Mouse (Mus musculus) heart, embryonic 14.5 days (tissue): ENCODE measurements around the gene Snd1. TPM values are rescaled to one million over a fixed set of nuclear protein-coding genes. Genes with fewer than 3 reads are reported as not detected.

Experiments used
- ATAC-seq: fragments of 200-750 bp; cut with Nextera tagmentation; 2 replicates; pipeline ENCODE4 v1.8.0; 2017; ENCODE audit warnings: low read depth, moderate TSS enrichment; ENCODE audit not compliant: insufficient number of reproducible peaks, insufficient read depth, low FRiP score
- H3K27ac ChIP-seq, 2 experiments: fragments of 200-500 bp in 1 of 2; fragments of 300-500 bp in 1 of 2; sonication (generic) in 1 of 2; replicated peaks in 1 of 2; 2 replicates each; pipeline ENCODE4 v1.5.1; 2012 to 2014; ENCODE audit warnings: low read depth in 2 of 2, low read length in 2 of 2, control low read depth in 1 of 2, mild to moderate bottlenecking in 1 of 2, mixed read lengths in 1 of 2; ENCODE audit not compliant: control insufficient read depth in 1 of 2, insufficient read depth in 1 of 2
- H3K27me3 ChIP-seq: fragments of 300-500 bp; sonication (generic); 2 replicates; pipeline ENCODE4 v1.6.1; 2014; ENCODE audit warnings: mild to moderate bottlenecking, low read length, control low read depth; ENCODE audit not compliant: control insufficient read depth, insufficient read depth
- H3K36me3 ChIP-seq: fragments of 300-500 bp; sonication (generic); 2 replicates; pipeline ENCODE4 v1.6.1; 2014; ENCODE audit warnings: mild to moderate bottlenecking, control low read depth, low read length, mixed read lengths; ENCODE audit not compliant: control insufficient read depth, insufficient read depth
- H3K4me1 ChIP-seq, 2 experiments: fragments of 200-500 bp in 1 of 2; fragments of 300-500 bp in 1 of 2; sonication (generic) in 1 of 2; 2 replicates each; pipeline ENCODE4 v1.6.1; 2012 to 2014; ENCODE audit warnings: low read length in 2 of 2, control low read depth in 1 of 2, mixed read lengths in 1 of 2; ENCODE audit not compliant: control insufficient read depth in 2 of 2, insufficient read depth in 2 of 2
- H3K4me2 ChIP-seq: fragments of 300-500 bp; sonication (generic); 2 replicates; pipeline ENCODE4 v1.6.1; 2014; ENCODE audit warnings: mild to moderate bottlenecking, low read length
- H3K4me3 ChIP-seq, 2 experiments: fragments of 200-500 bp in 1 of 2; fragments of 300-500 bp in 1 of 2; sonication (generic) in 1 of 2; 2 replicates each; pipeline ENCODE4 v1.5.1; 2012 to 2014; ENCODE audit warnings: low read length in 2 of 2, mild to moderate bottlenecking in 2 of 2, control low read depth in 1 of 2, low read depth in 1 of 2, moderate library complexity in 1 of 2; ENCODE audit not compliant: control insufficient read depth in 1 of 2, insufficient read depth in 1 of 2
- H3K9ac ChIP-seq: fragments of 300-500 bp; sonication (generic); 2 replicates; pipeline ENCODE4 v1.6.1; 2014; ENCODE audit warnings: mild to moderate bottlenecking, low read length
- H3K9me3 ChIP-seq: fragments of 300-500 bp; sonication (generic); 2 replicates; pipeline ENCODE4 v1.6.1; 2016; ENCODE audit warnings: low read length, control low read depth; ENCODE audit not compliant: control insufficient read depth
- WGBS: fragments of 180-500 bp; shearing (Covaris S2); extraction: QIAGEN DNeasy Blood & Tissue Kit; methylation state at CpG from one replicate; pipeline ENCODE4 v1.1.7; 2014; 5-methylcytosine and 5-hydroxymethylcytosine counted together
- polyA plus RNA-seq: library from polyadenylated mRNA; unstranded; fragments of >200 nt; fragmentation: Nextera tagmentation; extraction: Ambion mirVana; gene quantifications from 2 replicates; pipeline ENCODE4 v1.2.1, GENCODE M21; 2014

The Snd1 gene
- 80.0 and 80.2 TPM in 2 replicates for polyA plus RNA-seq

DNA sequence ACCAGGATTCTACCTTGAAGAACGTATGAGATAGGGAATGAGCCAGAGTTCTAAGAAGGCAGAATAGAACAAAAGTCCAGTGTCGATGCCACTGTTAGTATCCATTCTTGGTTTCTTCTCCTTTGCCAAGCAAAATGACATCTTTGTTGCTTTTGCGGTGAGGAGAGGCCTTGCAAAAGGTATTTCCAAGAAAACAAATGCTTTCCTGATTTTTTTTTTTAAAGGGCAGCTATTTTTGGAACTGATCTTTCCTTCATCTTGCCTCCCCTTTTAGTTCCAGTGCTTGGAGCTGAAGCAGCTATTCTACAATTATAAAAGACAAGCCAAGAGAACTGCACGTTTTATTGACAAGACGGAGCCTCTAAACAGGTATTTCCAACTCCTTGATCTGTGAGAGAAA, at the start of gene Snd1:
Snd1 (plus strand) TSS at position 301 of the 400 bp plus-strand sequence.
- ATAC-seq = no peak
- no peaks in the 10 kb centered on the region for H3K27me3 ChIP-seq
- H3K36me3 ChIP-seq = no peaks in the 10 kb centered on the region
- no peak within 1 kb of the TSS for H3K4me2 ChIP-seq
- H3K4me3 ChIP-seq = no peak within 1 kb of the TSS
- no peaks in the 10 kb centered on the region for H3K9me3 ChIP-seq
- no peak within 1 kb of the TSS for H3K9ac ChIP-seq
- 71% methylated on average over 5 of the region's 5 CpGs for WGBS
- H3K4me1 ChIP-seq = peaks cover 0 to 6% of the 10 kb centered on the region in 2 experiments; a peak in 1 of 4 replicates
- H3K27ac ChIP-seq = no peak within 1 kb of the TSS

DNA sequence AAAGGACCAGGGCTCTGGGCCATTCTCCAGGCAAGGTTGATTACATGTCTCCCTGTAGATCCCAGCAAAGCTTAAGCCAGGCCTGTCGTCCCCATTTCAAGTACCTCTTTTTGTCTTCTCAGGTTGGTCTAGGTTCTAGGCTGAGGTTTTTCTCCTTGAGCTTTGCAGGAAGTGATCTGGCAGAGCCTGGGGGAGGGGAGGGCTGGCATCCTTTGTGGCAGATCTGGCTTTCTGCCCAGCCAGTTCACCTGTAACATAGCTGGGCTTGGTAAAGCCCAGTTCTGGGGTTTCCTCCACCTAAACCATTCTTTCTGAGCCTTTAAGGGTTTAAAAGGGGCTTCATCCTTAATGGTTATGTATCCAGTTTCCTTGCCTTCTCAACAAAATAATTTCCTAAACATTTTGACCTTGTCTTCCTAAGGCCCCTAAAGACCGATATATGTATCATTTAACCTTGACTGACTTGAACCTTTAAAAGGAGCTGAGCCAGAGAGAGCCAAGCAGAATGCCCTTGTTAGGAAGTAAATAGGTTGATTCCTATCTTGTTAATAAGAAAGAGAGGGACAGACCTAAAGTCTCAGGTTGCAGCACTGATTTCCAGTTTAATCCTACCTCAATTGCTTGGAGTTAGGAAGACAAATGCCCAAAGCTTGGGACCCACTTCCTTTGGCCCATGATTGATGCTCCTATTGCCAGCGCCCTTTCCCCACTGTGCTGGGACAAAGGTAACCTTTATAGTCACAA, 47.7 kb upstream of the Snd1 start, which contains the start of gene Fscn3:
Fscn3 (plus strand) TSS at position 694 of the 744 bp plus-strand sequence.
- peaks cover 10 to 13% of the 10 kb centered on the region in 2 experiments; a peak in 3 of 4 replicates for H3K4me1 ChIP-seq
- WGBS = 72% methylated on average over 3 of the region's 3 CpGs

DNA sequence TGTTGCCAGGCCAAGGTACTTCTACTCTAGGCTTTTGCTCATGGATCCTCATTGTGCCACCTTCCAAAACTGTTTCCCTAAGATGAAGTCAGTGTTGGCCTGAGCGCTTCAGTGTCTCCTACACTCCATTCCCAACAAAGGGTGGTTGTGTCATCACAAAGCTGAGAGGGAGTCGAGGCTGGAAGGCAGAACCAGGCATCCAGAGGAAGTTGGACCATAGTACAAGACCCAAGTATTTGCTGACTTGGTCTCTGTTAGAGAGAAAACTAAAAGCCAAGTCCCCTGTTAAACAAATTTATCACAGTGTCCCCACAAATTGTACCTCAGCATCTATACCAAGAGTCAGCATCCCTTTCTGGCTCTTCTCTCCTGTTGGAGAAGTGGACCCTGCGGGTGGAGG, 46.6 kb upstream of the Snd1 start, which contains the start of gene Gcc1:
Gcc1 (minus strand) TSS at position 101 of the 400 bp plus-strand sequence.
- H3K27me3 ChIP-seq = no peaks in the 10 kb centered on the region
- H3K4me3 ChIP-seq = no peak within 1 kb of the TSS
- WGBS = 84% methylated on average over 3 of the region's 3 CpGs
- peaks cover 23% of the 10 kb centered on the region for H3K36me3 ChIP-seq
- peaks cover 10 to 12% of the 10 kb centered on the region in 2 experiments; a peak in 3 of 4 replicates for H3K4me1 ChIP-seq
- H3K27ac ChIP-seq = no peak within 1 kb of the TSS
- no peak within 1 kb of the TSS for H3K4me2 ChIP-seq
- ATAC-seq = no peak
- H3K9ac ChIP-seq = no peak within 1 kb of the TSS
- no peaks in the 10 kb centered on the region for H3K9me3 ChIP-seq

More for the DNA sequence above, 47.7 kb upstream of the Snd1 start, which contains the start of gene Fscn3:
- no peaks in the 10 kb centered on the region for H3K27me3 ChIP-seq
- H3K4me2 ChIP-seq = no peak within 1 kb of the TSS
- no peak within 1 kb of the TSS for H3K27ac ChIP-seq
- H3K9ac ChIP-seq = no peak within 1 kb of the TSS
- H3K36me3 ChIP-seq = peaks cover 23% of the 10 kb centered on the region
- ATAC-seq = no peak
- no peak within 1 kb of the TSS for H3K4me3 ChIP-seq
- no peaks in the 10 kb centered on the region for H3K9me3 ChIP-seq

DNA sequence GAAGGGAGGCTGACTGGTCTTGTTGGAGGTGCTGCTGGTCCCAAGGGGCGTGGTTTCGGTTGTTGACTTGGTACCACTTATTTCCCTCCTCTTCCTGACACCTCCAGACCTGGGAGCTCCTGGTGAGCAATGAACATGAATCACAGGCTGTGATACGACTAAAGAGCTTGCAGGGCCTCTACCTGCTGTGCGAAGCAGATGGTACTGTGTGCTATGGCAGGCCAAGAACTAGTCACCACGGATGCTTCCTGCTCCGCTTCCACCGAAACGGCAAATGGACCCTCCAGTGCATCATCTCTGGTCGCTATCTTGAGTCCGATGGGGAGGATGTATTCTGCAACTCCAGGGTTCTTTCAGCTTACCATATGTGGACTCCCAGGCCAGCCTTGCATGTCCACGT, 45.1 kb upstream of the Snd1 start:
- H3K9ac ChIP-seq = no peak overlapping the region
- H3K4me1 ChIP-seq = peaks cover 2 to 3% of the 10 kb centered on the region in 2 experiments; a peak in 2 of 4 replicates
- 75% methylated on average over 11 of the region's 11 CpGs for WGBS
- H3K4me3 ChIP-seq = no peak overlapping the region
- no peak overlapping the region for H3K4me2 ChIP-seq
- H3K27ac ChIP-seq = no peak overlapping the region
- ATAC-seq = no peak
- H3K27me3 ChIP-seq = no peaks in the 10 kb centered on the region
- no peaks in the 10 kb centered on the region for H3K9me3 ChIP-seq
- peaks cover 23% of the 10 kb centered on the region for H3K36me3 ChIP-seq

DNA sequence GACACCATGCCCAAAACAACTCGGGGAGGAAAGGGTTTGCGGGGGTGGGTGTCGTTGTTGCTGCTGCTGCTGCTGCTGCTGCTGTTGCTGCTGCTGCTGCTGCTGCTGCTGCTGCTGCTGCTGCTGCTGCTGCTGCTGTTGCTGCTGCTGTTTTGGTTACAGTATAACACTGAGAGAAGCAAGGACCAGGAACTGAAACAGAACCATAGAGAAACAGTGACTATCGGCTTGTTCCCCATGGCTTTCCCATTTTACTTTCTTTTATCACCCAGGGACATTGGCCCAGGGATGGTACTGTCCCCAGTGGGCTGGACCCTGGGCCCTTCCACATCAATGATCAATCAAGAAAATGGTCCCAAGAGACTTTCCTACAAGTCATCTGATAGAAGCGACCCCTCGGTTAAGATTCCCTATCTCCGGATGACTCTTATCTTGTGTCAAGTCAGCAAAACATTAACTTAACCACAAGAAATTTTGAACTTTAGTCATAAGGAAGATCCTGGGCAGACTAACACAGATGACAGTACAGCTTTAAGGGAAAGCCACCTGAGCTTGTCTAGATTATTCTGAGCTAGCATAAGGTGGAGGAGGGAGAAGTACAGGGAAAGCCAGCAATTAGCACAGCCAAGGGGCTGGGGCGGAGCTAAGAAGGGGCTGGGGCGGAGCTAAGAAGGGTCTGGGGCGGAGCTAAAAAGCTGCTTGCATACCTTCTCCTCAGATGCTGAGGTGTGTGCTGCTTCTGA, 44.0 kb upstream of the Snd1 start:
- H3K27me3 ChIP-seq = no peaks in the 10 kb centered on the region
- no peaks in the 10 kb centered on the region for H3K9me3 ChIP-seq
- no peak overlapping the region for H3K4me2 ChIP-seq
- H3K27ac ChIP-seq = no peak overlapping the region
- no peak overlapping the region for H3K9ac ChIP-seq
- 75% methylated on average over 10 of the region's 10 CpGs for WGBS
- H3K36me3 ChIP-seq = peaks cover 13% of the 10 kb centered on the region
- no peak for ATAC-seq
- no peaks in the 10 kb centered on the region for H3K4me1 ChIP-seq
- no peak overlapping the region for H3K4me3 ChIP-seq

DNA sequence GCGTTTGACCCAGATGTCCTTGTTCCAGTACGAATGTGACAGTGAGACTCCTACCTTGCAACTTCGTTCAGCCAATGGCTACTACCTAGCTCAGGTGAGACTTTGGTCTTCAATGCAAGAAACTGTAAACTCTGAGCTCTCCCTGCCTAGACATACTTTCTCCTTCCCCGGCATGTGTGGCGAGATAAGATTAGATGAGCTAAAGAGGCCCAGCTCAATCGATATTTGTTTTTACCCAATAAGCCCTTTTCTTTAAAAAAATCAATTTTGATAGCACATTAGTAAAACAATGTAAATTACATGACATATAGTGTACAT, 43.4 kb upstream of the Snd1 start:
- no peak for ATAC-seq
- no peaks in the 10 kb centered on the region for H3K9me3 ChIP-seq

DNA sequence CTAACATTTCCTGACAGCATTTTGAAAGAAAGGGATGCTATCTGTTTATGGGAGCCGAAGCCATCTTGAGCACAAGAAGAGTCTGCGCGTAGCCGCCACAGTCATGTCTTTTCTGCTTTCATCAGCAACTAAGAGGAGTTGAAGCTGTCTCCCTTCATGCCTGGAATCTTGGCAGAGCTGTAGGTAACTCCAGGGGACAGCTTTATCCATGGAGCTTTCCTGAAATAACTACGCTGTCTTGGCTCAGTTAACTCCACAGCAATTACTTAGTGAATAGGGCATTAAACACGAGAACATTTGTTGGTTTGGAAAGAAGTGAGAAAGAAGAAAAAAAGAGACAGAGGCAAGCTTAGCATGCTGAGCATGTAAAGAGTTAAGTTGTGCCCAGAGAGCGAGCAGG, 27.0 kb upstream of the Snd1 start:
- Histone ChIP-seq H3K9me3 (no peaks in the 10 kb centered on the region), H3K9ac (no peak overlapping the region), H3K27ac (no peak overlapping the region), H3K27me3 (peaks cover 37% of the 10 kb centered on the region), H3K4me1 (no peaks in the 10 kb centered on the region), H3K36me3 (no peaks in the 10 kb centered on the region), H3K4me3 (no peak overlapping the region), H3K4me2 (no peak overlapping the region)
- WGBS = 74% methylated on average over 7 of the region's 7 CpGs
- ATAC-seq = no peak

More for the DNA sequence above, 43.4 kb upstream of the Snd1 start:
- Histone ChIP-seq H3K9ac (no peak overlapping the region), H3K4me1 (no peaks in the 10 kb centered on the region), H3K4me2 (no peak overlapping the region), H3K36me3 (peaks cover 8% of the 10 kb centered on the region; the same call in 1 of the 2 replicates), H3K27me3 (no peaks in the 10 kb centered on the region), H3K4me3 (no peak overlapping the region), H3K27ac (no peak overlapping the region)
- 64% methylated on average over 6 of the region's 6 CpGs for WGBS
